ENCODE assay signal across 7 mouse cellular contexts in the genomic region with DNA sequence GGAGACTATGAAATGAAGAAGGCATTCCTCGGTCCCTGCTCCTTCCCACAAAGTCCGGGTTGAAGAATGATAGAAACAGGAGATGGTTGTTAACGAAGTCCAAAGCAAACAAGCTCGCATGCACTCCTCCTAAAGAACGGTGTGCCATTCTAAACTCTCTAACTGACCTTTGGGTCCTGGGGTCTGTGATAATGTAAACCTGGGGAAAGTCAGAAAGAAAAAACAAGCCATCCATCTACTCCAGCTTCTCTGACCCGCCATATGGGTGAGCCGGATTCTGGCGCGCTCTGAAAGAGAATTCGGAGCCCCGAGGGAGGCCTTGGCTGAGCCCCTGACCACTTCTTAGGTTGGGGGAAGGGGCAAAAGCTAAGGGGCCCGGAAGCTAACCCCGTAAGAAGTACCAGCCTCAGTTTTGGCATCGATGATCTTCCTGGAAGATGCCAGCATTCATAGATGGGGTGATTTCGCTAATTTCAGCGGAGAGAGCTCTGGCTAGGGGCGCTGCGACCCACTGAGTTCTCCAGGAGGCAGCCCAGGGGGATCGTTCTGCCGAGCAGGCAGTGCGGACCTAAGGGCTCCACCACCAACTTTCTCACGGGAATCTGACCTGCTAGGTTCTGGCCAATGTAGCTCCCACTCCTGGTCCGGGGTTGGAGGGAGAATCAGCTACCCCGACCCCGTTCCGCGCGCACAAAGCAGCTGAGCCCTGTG. TPM values are rescaled to one million over a fixed set of nuclear protein-coding genes. Genes with fewer than 3 reads are reported as not detected.
DNase-seq lines count a peak whose midpoint lies in the region; ATAC-seq lines count a peak whose summit lies in the region.

No protein-coding gene starts in this region.

- H3K9me3 ChIP-seq in lung, embryonic 16.5 days (ENCODE audit: control insufficient read depth, low read length): no peaks in the 10 kb centered on the region
- no peaks in the 10 kb centered on the region for H3K9me3 ChIP-seq in embryonic facial prominence, embryonic 11.5 days (replicated peaks; ENCODE audit: control insufficient read depth, low read length)

- peak overlapping the region; percentile 84 for H3K27ac ChIP-seq in lung, embryonic 16.5 days (ENCODE audit: low read length)
- peak overlapping the region; percentile 28; the same call in 1 of the 2 replicates for H3K27ac ChIP-seq in embryonic facial prominence, embryonic 11.5 days (replicated peaks; ENCODE audit: low read depth, low read length)
- no peak overlapping the region for H3K27ac ChIP-seq in macrophage

- H3K4me3 ChIP-seq in lung, embryonic 16.5 days (ENCODE audit: low read length): peak overlapping the region; percentile 76
- peak overlapping the region; percentile 73 for H3K4me3 ChIP-seq in embryonic facial prominence, embryonic 11.5 days (ENCODE audit: low read depth, low read length)
- peak overlapping the region; percentile 25; the same call in 1 of the 2 replicates for H3K4me3 ChIP-seq in macrophage (ENCODE audit: inconsistent target)

- intact Hi-C loops in heart, postnatal 36 days (cut with DNase I): loop anchor here (2.0 kb wide), 4 partner anchors 59 to 225 kb away; no protein-coding TSS in a partner anchor

- H3K9ac ChIP-seq in lung, embryonic 16.5 days (ENCODE audit: low read length): peak overlapping the region; percentile 85
- H3K9ac ChIP-seq in embryonic facial prominence, embryonic 11.5 days (replicated peaks; ENCODE audit: low read length): peak overlapping the region; percentile 89

- no peaks in the 10 kb centered on the region for H3K79me2 ChIP-seq in macrophage (ENCODE audit: inconsistent target)

- H3K4me2 ChIP-seq in lung, embryonic 16.5 days (ENCODE audit: low read depth, low read length): peak overlapping the region; percentile 99
- peak overlapping the region; percentile 93 for H3K4me2 ChIP-seq in embryonic facial prominence, embryonic 11.5 days (ENCODE audit: low read depth, low read length)

- peaks cover 2% of the 10 kb centered on the region; the same call in 1 of the 2 replicates for H3K4me1 ChIP-seq in lung, embryonic 16.5 days (replicated peaks; ENCODE audit: control insufficient read depth, insufficient read depth, low read length)
- H3K4me1 ChIP-seq in embryonic facial prominence, embryonic 11.5 days (ENCODE audit: control insufficient read depth, insufficient read depth, low read length): no peaks in the 10 kb centered on the region

- no peaks in the 10 kb centered on the region for H3K27me3 ChIP-seq in lung, embryonic 16.5 days (ENCODE audit: control insufficient read depth, insufficient read depth, low read depth, low read length)
- no peaks in the 10 kb centered on the region; the same call in 1 of the 2 replicates for H3K27me3 ChIP-seq in embryonic facial prominence, embryonic 11.5 days (ENCODE audit: control insufficient read depth, insufficient read depth, low read length)

- no peaks in the 10 kb centered on the region for H3K36me3 ChIP-seq in lung, embryonic 16.5 days (ENCODE audit: control insufficient read depth, insufficient read depth, low read length)
- no peaks in the 10 kb centered on the region for H3K36me3 ChIP-seq in embryonic facial prominence, embryonic 11.5 days (replicated peaks; ENCODE audit: control insufficient read depth, insufficient read depth, low read depth, low read length)
- H3K36me3 ChIP-seq in macrophage (ENCODE audit: inconsistent target): no peaks in the 10 kb centered on the region

- WGBS in lung, embryonic 16.5 days: under 1% methylated on average over 28 of the region's 28 CpGs
- WGBS in embryonic facial prominence, embryonic 11.5 days: 1% methylated on average over 28 of the region's 28 CpGs
- 18% methylated on average over 28 of the region's 28 CpGs for WGBS in macrophage (ENCODE audit: missing documents)

- no peak for DNase-seq in lung, postnatal 14 days
- DNase-seq in embryonic facial prominence, embryonic 11.5 days (ENCODE audit: low spot score): peak; percentile 50
- DNase-seq in heart, postnatal 36 days: peak; percentile 25 to 38
- no peak for DNase-seq in frontal cortex, postnatal 14 days (ENCODE audit: low spot score in 2 of 2)

- ATAC-seq in lung, embryonic 16.5 days (ENCODE audit: low read depth): peak; percentile 52; the same call in 1 of the 2 replicates
- ATAC-seq in embryonic facial prominence, embryonic 11.5 days (replicated peaks; ENCODE audit: insufficient number of reproducible peaks, low FRiP score, low TSS enrichment, low read depth): peak; percentile 0; the same call in 1 of the 2 replicates
- no peak for ATAC-seq in inflammation-experienced regulatory T-cells, adult 6 months

RNA-seq across cellular contexts. Expression of gene Stxbp6, which starts 1.0 kb away (rescaled TPM):
- polyA plus RNA-seq in lung, embryonic 16.5 days (2015; fragmentation: Nextera tagmentation; extraction: Ambion mirVana): 14.2 and 16.9 TPM in 2 replicates
- polyA plus RNA-seq in embryonic facial prominence, embryonic 11.5 days (2014; fragmentation: Nextera tagmentation; extraction: Ambion mirVana): 8.9 and 9.9 TPM in 2 replicates
- 10 to 100 TPM; 10.3 to 11.7 TPM for total RNA-seq in heart, postnatal 36 days (2021)
- 10 to 100 TPM in 3 of 26 experiments, 1 to 10 TPM in 1, under 1 TPM in 1, not detected in 21; 0.47 to 30.0 (median 19.1) TPM for total RNA-seq in macrophage (2018; cell fraction: chromatin; rRNA removed)
- under 1 TPM in 23 of 26 experiments, not detected in 3; 0.04 to 0.86 (median 0.23) TPM for total RNA-seq in macrophage (2018; cell fraction: cytosol; rRNA removed)
- total RNA-seq in macrophage (2018; cell fraction: nucleus; rRNA removed): 10 to 100 TPM in 3 of 26 experiments, 1 to 10 TPM in 7, under 1 TPM in 7, not detected in 9; 0.15 to 26.2 (median 1.7) TPM
- 0.62 to 0.79 TPM in 2 of 3 replicates, not detected in the other for polyA plus RNA-seq in macrophage (2018)
- not detected for polyA plus RNA-seq in inflammation-experienced regulatory T-cells, adult 6 months (2017; shearing (Covaris generic))

Comparison
In these comparisons a context has a peak if more than half of its experiments do, and no peak if none do; other contexts are left out.
1. H3K4me3 ChIP-seq: peak in every context shown above with its lines; median percentile 76 in lung, embryonic 16.5 days; 73 in embryonic facial prominence, embryonic 11.5 days; 25 in macrophage.
2. DNase-seq: peak in embryonic facial prominence, embryonic 11.5 days (single experiment) and heart, postnatal 36 days (2 of 2); none in lung, postnatal 14 days (single experiment) and frontal cortex, postnatal 14 days (0 of 2).